Mouse (Mus musculus) kidney, adult 2 months (tissue): Measurements from ENCODE around the gene Daxx. TPM values are rescaled to one million over a fixed set of nuclear protein-coding genes. Genes with fewer than 3 reads are reported as not detected.
"Not testable (repeated sequence)": the region's sequence is repeated elsewhere in the genome, so short reads cannot be mapped to it uniquely, and the experiment has no call there.

ENCODE experiments used
- DNase-seq: peaks from one replicate; pipeline ENCODE4 v3.0.0; 2021
- H3K27ac ChIP-seq: fragments of 200-500 bp; 2 replicates; pipeline ENCODE4 v1.5.1; 2012; ENCODE audit warnings: low read depth, low read length, control low read depth, inconsistent platforms; ENCODE audit not compliant: insufficient read depth
- H3K27me3 ChIP-seq: fragments of 200-500 bp; replicated peaks from 2 replicates; pipeline ENCODE4 v1.6.1; 2012; ENCODE audit warnings: mild to moderate bottlenecking, moderate library complexity, low read length, inconsistent platforms; ENCODE audit not compliant: control insufficient read depth, insufficient read depth
- H3K36me3 ChIP-seq: fragments of 200-500 bp; 2 replicates; pipeline ENCODE4 v1.6.1; 2012; ENCODE audit warnings: mild to moderate bottlenecking, moderate library complexity, low read length, inconsistent platforms; ENCODE audit not compliant: control insufficient read depth, insufficient read depth
- H3K4me1 ChIP-seq: fragments of 200-500 bp; 2 replicates; pipeline ENCODE4 v1.6.1; 2011; ENCODE audit warnings: low read length; ENCODE audit not compliant: control insufficient read depth, insufficient read depth
- H3K4me3 ChIP-seq: fragments of 200-500 bp; 2 replicates; pipeline ENCODE4 v1.5.1; 2011; ENCODE audit warnings: mild to moderate bottlenecking, low read depth, low read length, control low read depth; ENCODE audit not compliant: insufficient read depth
- CTCF ChIP-seq: fragments of 200-500 bp; conservative IDR thresholded peaks from 2 replicates; pipeline ENCODE4 v1.5.1; 2011; ENCODE audit warnings: low read depth, mild to moderate bottlenecking, control low read depth, low read length, moderate library complexity, mixed read lengths; ENCODE audit not compliant: insufficient read depth, insufficient read length
- POLR2A ChIP-seq: fragments of 200-500 bp; IDR thresholded peaks from one replicate; pipeline ENCODE4 v1.6.1; 2011; ENCODE audit warnings: low read depth, low read length, control low read depth
- WGBS: fragments of 180-500 bp; shearing (Covaris S2); methylation state at CpG from one replicate; pipeline ENCODE4 v1.1.7; 2018; 5-methylcytosine and 5-hydroxymethylcytosine counted together
- polyA plus RNA-seq: library from polyadenylated mRNA; depleted of rRNA; stranded (reverse); fragments of >200 nt; gene quantifications from 2 replicates; pipeline ENCODE4 v1.2.3, GENCODE M21; 2012

Daxx gene
- polyA plus RNA-seq, 1 experiment, result 35.0 TPM

DNA sequence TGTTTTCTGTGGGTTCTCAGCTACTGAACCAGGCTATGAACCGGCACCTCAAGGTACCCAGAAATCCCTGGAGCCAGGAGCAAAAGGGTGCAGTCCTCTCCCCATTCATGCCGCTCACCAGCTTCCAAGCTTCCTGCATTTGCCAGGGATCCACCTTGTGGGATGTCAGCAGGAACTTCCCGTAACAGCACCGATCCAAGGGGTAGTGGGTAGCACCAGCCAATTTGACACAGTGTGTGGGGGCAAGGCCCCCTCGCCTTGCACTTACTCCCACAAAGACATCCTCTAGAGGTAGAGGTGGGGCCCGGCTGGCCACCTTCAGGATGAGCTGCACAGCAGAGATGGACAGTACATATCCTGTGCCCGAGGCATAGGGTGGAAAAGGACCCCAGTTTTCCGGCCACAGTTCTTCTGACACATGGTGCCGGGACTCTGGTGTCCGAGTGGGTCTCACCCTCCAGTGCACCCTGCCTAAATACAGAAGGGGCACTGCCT lies 41.0 kb downstream of the Daxx start:
- H3K4me3 ChIP-seq, result no peak overlapping the region

DNA sequence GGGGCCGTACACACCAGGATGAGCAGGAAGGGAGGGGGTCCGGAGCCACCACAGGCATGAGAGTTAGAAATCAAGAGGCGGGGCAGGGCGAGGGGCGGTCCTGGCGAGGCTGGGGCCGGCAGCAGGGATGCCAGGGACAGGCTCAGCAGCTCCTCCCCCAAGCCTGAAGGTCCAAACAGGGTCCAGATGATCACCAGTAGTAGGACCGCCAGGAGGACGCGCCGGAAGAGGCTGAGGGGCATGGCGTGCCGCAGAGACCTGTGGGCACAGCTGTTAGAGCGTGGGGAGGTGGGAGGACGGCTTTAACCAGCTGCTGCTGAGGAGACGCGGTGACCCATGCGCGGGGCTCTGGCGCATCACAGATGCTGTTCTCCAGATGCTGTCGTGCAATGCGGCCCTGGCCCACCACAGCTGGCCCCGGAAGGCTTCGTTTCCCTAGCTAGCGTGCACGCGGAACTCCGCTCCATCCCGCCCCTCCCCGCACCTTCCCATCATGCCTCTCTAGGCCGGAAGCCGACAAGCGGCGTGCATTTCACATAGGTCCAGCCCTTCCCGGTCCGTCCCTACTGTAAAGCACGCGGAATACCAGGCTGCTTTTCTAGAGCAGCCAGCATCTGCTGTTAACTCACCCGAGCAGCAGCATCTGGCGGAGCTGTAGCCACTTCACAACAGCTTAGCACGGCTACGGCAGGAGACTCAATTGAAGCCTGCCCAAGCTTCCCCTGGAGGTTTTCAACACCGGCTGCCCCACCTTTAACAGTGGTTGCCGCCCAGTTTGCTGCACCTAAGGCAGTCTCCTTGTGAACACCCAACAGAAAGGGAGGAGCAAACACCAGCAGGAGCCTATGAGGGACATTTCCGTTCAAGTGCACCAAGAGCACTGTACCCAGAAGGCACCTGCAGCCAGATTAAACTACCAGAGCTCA lies 42.1 kb downstream of the Daxx start, which contains the start of gene B3galt4:
Gene B3galt4 (minus strand): TSS at position 468 of the 926 bp plus-strand sequence.
- no peaks in the 10 kb centered on the region for H3K36me3 ChIP-seq
- peak; percentile 76 for DNase-seq
- no peaks in the 10 kb centered on the region for H3K27me3 ChIP-seq
- peaks cover 13% of the 10 kb centered on the region; the same call in 1 of the 2 replicates for H3K4me1 ChIP-seq
- 2% methylated on average over 45 of the region's 45 CpGs for WGBS
- H3K4me3 ChIP-seq, result peak within 1 kb of the TSS; percentile 62
- TF ChIP-seq CTCF, result no peak
- peak; percentile 65 for TF ChIP-seq POLR2A
- peak within 1 kb of the TSS; percentile 30; the same call in 1 of the 2 replicates for H3K27ac ChIP-seq

More for the DNA sequence above, 41.0 kb downstream of the Daxx start:
- 74% methylated on average over 10 of the region's 10 CpGs for WGBS
- H3K27me3 ChIP-seq, result no peaks in the 10 kb centered on the region
- no peak overlapping the region for H3K27ac ChIP-seq
- no peaks in the 10 kb centered on the region for H3K36me3 ChIP-seq
- TF ChIP-seq CTCF (no peak), POLR2A (no peak)
- no peak for DNase-seq
- peaks cover 12% of the 10 kb centered on the region; the same call in 1 of the 2 replicates for H3K4me1 ChIP-seq

DNA sequence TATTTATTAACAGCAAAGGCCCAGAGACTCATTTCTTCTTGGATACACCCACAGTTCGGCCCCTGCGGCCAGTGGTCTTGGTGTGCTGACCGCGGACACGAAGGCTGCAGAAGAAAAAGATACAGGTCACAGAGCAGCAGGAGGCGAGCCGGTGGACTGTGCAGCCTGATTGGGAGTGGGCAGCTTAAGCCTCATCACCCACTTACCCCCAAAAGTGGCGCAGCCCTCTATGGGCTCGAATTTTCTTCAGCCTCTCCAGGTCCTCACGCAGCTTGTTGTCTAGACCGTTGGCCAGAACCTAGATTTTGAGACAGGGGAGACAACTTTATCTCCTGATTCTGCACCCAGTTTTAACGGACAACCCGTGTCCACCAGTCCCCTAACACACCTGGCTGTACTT lies 42.8 kb downstream of the Daxx start:
- not testable (repeated sequence) for H3K27me3 ChIP-seq, H3K27ac ChIP-seq, H3K4me3 ChIP-seq, H3K36me3 ChIP-seq, DNase-seq
- WGBS, result 70% methylated on average over 13 of the region's 13 CpGs
- peaks cover 16% of the 10 kb centered on the region; the same call in 1 of the 2 replicates for H3K4me1 ChIP-seq

DNA sequence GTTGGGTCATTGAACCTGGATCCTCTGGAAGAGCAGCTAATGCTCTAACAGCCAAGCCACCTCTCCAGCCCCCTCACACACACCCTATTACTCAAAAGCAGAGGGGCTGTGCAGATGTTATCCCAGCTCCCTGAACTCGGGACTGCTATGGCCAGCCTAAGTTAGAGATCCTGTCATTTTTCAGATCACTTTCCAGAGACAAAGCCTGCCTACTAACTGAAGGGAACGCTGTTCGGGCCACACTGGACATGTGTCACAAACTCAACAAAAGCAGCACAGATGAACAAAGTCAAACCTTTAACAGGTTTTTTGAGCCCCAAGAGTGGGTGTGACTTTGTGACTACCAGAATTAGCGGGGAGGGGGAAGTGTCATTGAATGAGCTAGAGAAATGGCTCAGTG lies 43.7 kb downstream of the Daxx start:
- H3K27ac ChIP-seq, result no peak overlapping the region
- WGBS, result 76% methylated on average over 4 of the region's 4 CpGs
- H3K4me1 ChIP-seq, result peaks cover 16% of the 10 kb centered on the region; the same call in 1 of the 2 replicates

DNA sequence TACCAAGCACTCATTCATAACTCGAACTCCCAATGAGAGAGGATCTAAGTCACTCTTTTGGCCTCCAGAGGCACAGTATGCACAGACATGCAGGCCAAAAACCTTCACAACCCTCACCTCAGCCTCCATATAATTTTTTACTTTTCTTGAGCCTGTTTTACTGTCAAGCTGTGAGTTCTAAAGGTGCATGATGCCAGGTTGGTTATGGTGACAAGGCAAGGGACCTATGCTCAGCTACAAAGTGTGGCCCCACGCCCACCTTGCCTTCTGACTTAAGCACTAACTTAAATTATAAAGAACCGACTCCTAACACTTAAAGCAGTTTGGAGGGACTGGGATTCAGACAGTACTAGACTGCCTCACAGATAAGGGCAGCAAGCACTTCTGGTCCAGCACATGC lies 44.1 kb downstream of the Daxx start:
- TF ChIP-seq CTCF (no peak), POLR2A (no peak)
- Histone ChIP-seq H3K36me3 (no peaks in the 10 kb centered on the region), H3K4me1 (peaks cover 16% of the 10 kb centered on the region; the same call in 1 of the 2 replicates), H3K27ac (no peak overlapping the region), H3K4me3 (no peak overlapping the region), H3K27me3 (no peaks in the 10 kb centered on the region)
- no peak for DNase-seq
- 69% methylated on average over 3 of the region's 3 CpGs for WGBS

More for the DNA sequence above, 43.7 kb downstream of the Daxx start:
- Histone ChIP-seq H3K27me3 (no peaks in the 10 kb centered on the region), H3K36me3 (no peaks in the 10 kb centered on the region), H3K4me3 (no peak overlapping the region)
- DNase-seq, result no peak
- TF ChIP-seq CTCF (no peak), POLR2A (no peak)

DNA sequence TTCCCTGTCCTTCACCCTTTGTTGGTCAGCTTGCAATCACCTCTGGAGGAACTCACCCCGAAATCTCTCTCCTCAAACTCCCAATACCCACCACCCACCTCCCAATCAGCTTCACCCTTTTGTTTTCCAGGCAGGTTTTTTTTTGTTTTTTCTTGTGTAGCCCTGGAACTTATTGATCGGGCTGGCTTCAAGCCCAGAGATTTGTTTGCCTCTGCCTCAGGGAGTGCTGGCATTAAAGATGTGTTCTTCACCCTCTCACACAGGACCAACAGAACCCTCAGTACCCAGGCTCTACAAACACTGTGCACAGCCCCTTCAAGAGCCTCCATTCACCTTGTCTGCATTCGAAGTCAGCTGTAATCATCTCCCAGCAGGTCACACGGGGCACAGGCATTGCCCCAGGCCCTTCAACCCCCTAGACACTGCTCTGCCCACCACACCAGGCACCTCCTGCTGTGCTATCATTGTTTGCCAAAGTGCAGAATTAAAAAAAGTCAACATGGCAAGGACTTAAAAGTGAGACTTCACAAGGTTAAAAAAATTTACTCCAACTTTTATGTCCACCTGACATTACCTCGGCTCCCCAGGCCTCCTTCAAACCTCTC lies 44.8 kb downstream of the Daxx start:
- peaks cover 16% of the 10 kb centered on the region; the same call in 1 of the 2 replicates for H3K4me1 ChIP-seq
- no peak for DNase-seq
- 27% methylated on average over 5 of the region's 5 CpGs for WGBS
- H3K27ac ChIP-seq, result no peak overlapping the region
- TF ChIP-seq CTCF (no peak), POLR2A (no peak)
- peak overlapping the region; percentile 65 for H3K4me3 ChIP-seq
- H3K36me3 ChIP-seq, result no peaks in the 10 kb centered on the region; the same call in 1 of the 2 replicates
- no peaks in the 10 kb centered on the region for H3K27me3 ChIP-seq
